11 mouse cellular contexts compared by ENCODE assay signal in genomic region chr11:5952501-5952900, GRCm38 (mm10). TPM values are rescaled to one million over a fixed set of nuclear protein-coding genes. Genes with fewer than 3 reads are reported as not detected.
DNase-seq lines count a peak whose midpoint lies in the region; ATAC-seq and TF ChIP-seq lines count a peak whose summit lies in the region.
"Had no signal": no experiment of that assay in that cellular context is flagged by ENCODE, and none has a peak within 500 bp of the region (broad histone marks: within the 10 kb centered on the region; RNA-seq: fewer than 3 reads in every experiment).

No protein-coding gene starts in this region.

- H3K9me3 ChIP-seq in heart, embryonic 14.5 days (ENCODE audit: control insufficient read depth, low read length): no peaks in the 10 kb centered on the region
- no peaks in the 10 kb centered on the region for H3K9me3 ChIP-seq in forebrain, embryonic 16.5 days (ENCODE audit: control insufficient read depth, low read length)

- no peak for TF ChIP-seq CTCF in layer of hippocampus, adult 2 months (conservative IDR thresholded peaks at IDR 0.05)

- H3K36me3 ChIP-seq in heart, embryonic 14.5 days (ENCODE audit: control insufficient read depth, insufficient read depth, low read length): no peaks in the 10 kb centered on the region
- H3K36me3 ChIP-seq in forebrain, embryonic 16.5 days (ENCODE audit: control insufficient read depth, insufficient read depth): no peaks in the 10 kb centered on the region

- no peaks in the 10 kb centered on the region for H3K27me3 ChIP-seq in heart, embryonic 14.5 days (ENCODE audit: control insufficient read depth, insufficient read depth, low read length)
- no peaks in the 10 kb centered on the region for H3K27me3 ChIP-seq in forebrain, embryonic 16.5 days (replicated peaks; ENCODE audit: control insufficient read depth, insufficient read depth, low read length)

- peak overlapping the region; percentile 23; the same call in 1 of the 2 replicates for H3K4me2 ChIP-seq in heart, embryonic 14.5 days (ENCODE audit: low read length)
- H3K4me2 ChIP-seq in forebrain, embryonic 16.5 days (ENCODE audit: low read length): no peak overlapping the region

- peak overlapping the region in 1 of 2 experiments; percentile 65; a peak in 3 of 4 replicates for H3K27ac ChIP-seq in heart, embryonic 14.5 days (replicated peaks in 1 of 2; ENCODE audit: control insufficient read depth in 1 of 2, insufficient read depth in 1 of 2, low read depth in 2 of 2, low read length in 2 of 2)
- H3K27ac ChIP-seq in layer of hippocampus, adult 2 months: no peak overlapping the region
- H3K27ac ChIP-seq in forebrain, embryonic 16.5 days (ENCODE audit: low read length): no peak overlapping the region
- H3K27ac ChIP-seq: gastrocnemius, adult 2 months; liver, embryonic 14.5 days; stomach, postnatal 0 days had no signal

- peak; percentile 60 for DNase-seq in ovary, adult 18-20 months (ENCODE audit: low spot score)
- no peak for DNase-seq in ovary, postnatal 14 days (ENCODE audit: low spot score)
- DNase-seq in kidney, postnatal 10 days: peak; percentile 85
- peak; percentile 71 for DNase-seq in testis, postnatal 10 days (ENCODE audit: low spot score)
- no peak for DNase-seq in layer of hippocampus, adult 2 months (ENCODE audit: low spot score in 2 of 2)
- DNase-seq in spleen, adult 12 weeks (ENCODE audit: low spot score): no peak
- DNase-seq: gastrocnemius, adult 2 months had no signal

- 0 out of 2 replicates have a peak, but pooled peaks have one; percentile 23 for ATAC-seq in heart, embryonic 14.5 days (ENCODE audit: insufficient number of reproducible peaks, insufficient read depth, low FRiP score, low read depth)
- ATAC-seq in forebrain, embryonic 16.5 days: no peak

- no peak overlapping the region for H3K4me3 ChIP-seq in heart, embryonic 14.5 days (ENCODE audit: control insufficient read depth in 1 of 2, insufficient read depth in 1 of 2, low read depth in 1 of 2, low read length in 2 of 2)
- no peak overlapping the region for H3K4me3 ChIP-seq in layer of hippocampus, adult 2 months
- no peak overlapping the region for H3K4me3 ChIP-seq in forebrain, embryonic 16.5 days (replicated peaks; ENCODE audit: low read length)
- H3K4me3 ChIP-seq: gastrocnemius, adult 2 months had no signal

- peaks cover 13 to 49% of the 10 kb centered on the region in 2 experiments for H3K4me1 ChIP-seq in heart, embryonic 14.5 days (ENCODE audit: control insufficient read depth in 2 of 2, insufficient read depth in 2 of 2, low read length in 2 of 2)
- H3K4me1 ChIP-seq in forebrain, embryonic 16.5 days (replicated peaks; ENCODE audit: control insufficient read depth, insufficient read depth, low read length): peaks cover 17% of the 10 kb centered on the region

- H3K9ac ChIP-seq in heart, embryonic 14.5 days (ENCODE audit: low read length): peak overlapping the region; percentile 34; the same call in 1 of the 2 replicates
- H3K9ac ChIP-seq in forebrain, embryonic 16.5 days (replicated peaks; ENCODE audit: low read depth, low read length): no peak overlapping the region
- H3K9ac ChIP-seq: liver, embryonic 14.5 days had no signal

- 5% methylated on average over 5 of the region's 5 CpGs for WGBS in heart, embryonic 14.5 days
- 92% methylated on average over 5 of the region's 5 CpGs for whole genome bisulfite sequencing in forebrain, embryonic 16.5 days

RNA-seq across cellular contexts. Expression of gene Gck, which starts 2.6 kb away (rescaled TPM):
- polyA plus RNA-seq in heart, embryonic 14.5 days (2014; fragmentation: Nextera tagmentation; extraction: Ambion mirVana): 0.39 and 0.65 TPM in 2 replicates
- 1 to 10 TPM; 2.4 to 3.3 TPM for total RNA-seq in layer of hippocampus, adult 2 months (2021)
- 5.5 and 8.2 TPM in 2 replicates for polyA plus RNA-seq in forebrain, embryonic 16.5 days (2015; fragmentation: Nextera tagmentation; extraction: Ambion mirVana)

RNA-seq across cellular contexts. Expression of gene Ykt6, which starts 3.0 kb away (rescaled TPM):
- 17.8 and 19.1 TPM in 2 replicates for polyA plus RNA-seq in heart, embryonic 14.5 days (2014; fragmentation: Nextera tagmentation; extraction: Ambion mirVana)
- 10 to 100 TPM; 63.4 to 71.4 TPM for total RNA-seq in layer of hippocampus, adult 2 months (2021)
- polyA plus RNA-seq in forebrain, embryonic 16.5 days (2015; fragmentation: Nextera tagmentation; extraction: Ambion mirVana): 93.4 and 111 TPM in 2 replicates

RNA-seq across cellular contexts. Expression of gene Myl7, which starts 53.9 kb away (rescaled TPM):
- polyA plus RNA-seq in heart, embryonic 14.5 days (2014; fragmentation: Nextera tagmentation; extraction: Ambion mirVana): 5,314 and 7,420 TPM in 2 replicates
- not detected for total RNA-seq in layer of hippocampus, adult 2 months (2021)
- polyA plus RNA-seq in forebrain, embryonic 16.5 days (2015; fragmentation: Nextera tagmentation; extraction: Ambion mirVana): not detected in 2 replicates
- total RNA-seq: gastrocnemius, adult 2 months had no signal

Comparison
In these comparisons a context has a peak if more than half of its experiments do, and no peak if none do; other contexts are left out.
1. DNase-seq: peak in ovary, adult 18-20 months (single experiment), kidney, postnatal 10 days (single experiment) and testis, postnatal 10 days (single experiment); none in ovary, postnatal 14 days (single experiment), layer of hippocampus, adult 2 months (0 of 2) and spleen, adult 12 weeks (single experiment).
2. RNA of gene Myl7, which starts 53.9 kb away (polyA plus RNA-seq): 5,314 to 7,420 TPM in heart, embryonic 14.5 days; not detected in forebrain, embryonic 16.5 days; every median in the first group is over 1,000 times any median in the second.